Mouse (Mus musculus) ES-Bruce4 (cell line): ENCODE measurements at regions not wholly inside any gene's neighbourhood (a gene's known extent, or its start where the extent isn't known, plus 50 kb on each side); places are given as distances from the start of the nearest gene placed in this dataset.

Experiments
- CTCF ChIP-seq: IDR thresholded peaks from one replicate; pipeline ENCODE4 v1.8.1; 2011; ENCODE audit warnings: low read depth, low read length
- EP300 ChIP-seq: IDR thresholded peaks from 2 replicates; pipeline ENCODE4 v1.6.1; 2011; ENCODE audit warnings: low read depth, low read length; ENCODE audit not compliant: insufficient read depth
- POLR2A ChIP-seq: IDR thresholded peaks from one replicate; pipeline ENCODE4 v1.8.1; 2011; ENCODE audit warnings: low read length; ENCODE audit not compliant: insufficient read depth

GRCm38 (mm10) chr13:102315921-102316692 lies 377.3 kb upstream of the Cd180 start:
- TF ChIP-seq CTCF, result no peak
- TF ChIP-seq EP300, result no peak
- no peak for TF ChIP-seq POLR2A
